Mouse (Mus musculus): ENCODE results near the gene Klk1b1. TPM values are rescaled to one million over a fixed set of nuclear protein-coding genes. Genes with fewer than 3 reads are reported as not detected.

Gene Klk1b1
- polyA plus RNA-seq (2016; fragmentation: Nextera tagmentation; extraction: Ambion mirVana): not detected in 2 replicates

GRCm38 (mm10) chr7:43966451-43966850, at the start of gene Klk1b1:
Gene Klk1b1, plus strand, starts transcription at chr7:43966751.
- Histone ChIP-seq H3K27ac (no peak within 1 kb of the TSS), H3K9me3 (no peaks in the 10 kb centered on the region), H3K4me3 (no peak within 1 kb of the TSS), H3K4me1 (replicated peaks) (no peaks in the 10 kb centered on the region), H3K27me3 (ENCODE audit: insufficient read depth, poor library complexity, severe bottlenecking) (no peaks in the 10 kb centered on the region), H3K36me3 (no peaks in the 10 kb centered on the region)
- WGBS: 68% methylated on average over 3 of the region's 3 CpGs
- DNase-seq (ENCODE audit: low spot score): no peak

- no peaks in the 10 kb centered on the region for H3K36me3 ChIP-seq
- H3K4me1 ChIP-seq (replicated peaks): no peaks in the 10 kb centered on the region
- H3K27me3 ChIP-seq (ENCODE audit: insufficient read depth, poor library complexity, severe bottlenecking): no peaks in the 10 kb centered on the region
- no peak overlapping the region for H3K4me3 ChIP-seq
- DNase-seq (ENCODE audit: low spot score): no peak
- no peak overlapping the region for H3K27ac ChIP-seq
- WGBS: 85% methylated on average over 13 of the region's 13 CpGs
- H3K9me3 ChIP-seq: no peaks in the 10 kb centered on the region
Observed at GRCm38 (mm10) chr7:43918426-43918825, 48.1 kb upstream of the Klk1b1 start.

GRCm38 (mm10) chr7:43918871-43919270, 47.7 kb upstream of the Klk1b1 start:
- Histone ChIP-seq H3K27ac (no peak overlapping the region), H3K4me1 (replicated peaks) (no peaks in the 10 kb centered on the region), H3K27me3 (ENCODE audit: insufficient read depth, poor library complexity, severe bottlenecking) (no peaks in the 10 kb centered on the region), H3K9me3 (no peaks in the 10 kb centered on the region), H3K36me3 (no peaks in the 10 kb centered on the region), H3K4me3 (no peak overlapping the region)
- DNase-seq (ENCODE audit: low spot score): no peak
- WGBS: 79% methylated on average over 8 of the region's 8 CpGs

GRCm38 (mm10) chr7:43919559-43920451, 46.7 kb upstream of the Klk1b1 start:
- Histone ChIP-seq H3K27ac (no peak overlapping the region), H3K4me1 (replicated peaks) (no peaks in the 10 kb centered on the region), H3K9me3 (no peaks in the 10 kb centered on the region), H3K36me3 (no peaks in the 10 kb centered on the region), H3K4me3 (no peak overlapping the region), H3K27me3 (ENCODE audit: insufficient read depth, poor library complexity, severe bottlenecking) (no peaks in the 10 kb centered on the region)
- peak; percentile 71 for DNase-seq (ENCODE audit: low spot score)
- 36% methylated on average over 14 of the region's 14 CpGs for WGBS

- 92% methylated on average over 3 of the region's 3 CpGs for WGBS
- Histone ChIP-seq H3K4me1 (replicated peaks) (no peaks in the 10 kb centered on the region), H3K9me3 (no peaks in the 10 kb centered on the region), H3K36me3 (no peaks in the 10 kb centered on the region), H3K4me3 (no peak overlapping the region), H3K27ac (no peak overlapping the region), H3K27me3 (ENCODE audit: insufficient read depth, poor library complexity, severe bottlenecking) (no peaks in the 10 kb centered on the region)
- DNase-seq (ENCODE audit: low spot score): no peak
Observed at GRCm38 (mm10) chr7:43920582-43920981, 46.0 kb upstream of the Klk1b1 start.

GRCm38 (mm10) chr7:43921087-43921486, 45.5 kb upstream of the Klk1b1 start:
- no peaks in the 10 kb centered on the region for H3K9me3 ChIP-seq
- WGBS: 90% methylated on average over 6 of the region's 6 CpGs
- DNase-seq (ENCODE audit: low spot score): no peak
- no peaks in the 10 kb centered on the region for H3K36me3 ChIP-seq
- no peaks in the 10 kb centered on the region for H3K27me3 ChIP-seq (ENCODE audit: insufficient read depth, poor library complexity, severe bottlenecking)
- no peak overlapping the region for H3K4me3 ChIP-seq
- no peak overlapping the region for H3K27ac ChIP-seq
- no peaks in the 10 kb centered on the region for H3K4me1 ChIP-seq (replicated peaks)

- H3K9me3 ChIP-seq: no peaks in the 10 kb centered on the region
- no peaks in the 10 kb centered on the region for H3K4me1 ChIP-seq (replicated peaks)
- no peak overlapping the region for H3K4me3 ChIP-seq
- 87% methylated on average over 2 of the region's 2 CpGs for WGBS
- DNase-seq (ENCODE audit: low spot score): no peak
- no peaks in the 10 kb centered on the region for H3K27me3 ChIP-seq (ENCODE audit: insufficient read depth, poor library complexity, severe bottlenecking)
- no peak overlapping the region for H3K27ac ChIP-seq
- H3K36me3 ChIP-seq: no peaks in the 10 kb centered on the region
Observed at GRCm38 (mm10) chr7:43921941-43922340, 44.6 kb upstream of the Klk1b1 start.

- Histone ChIP-seq H3K4me1 (replicated peaks) (no peaks in the 10 kb centered on the region), H3K4me3 (no peak overlapping the region), H3K9me3 (no peaks in the 10 kb centered on the region), H3K27me3 (ENCODE audit: insufficient read depth, poor library complexity, severe bottlenecking) (no peaks in the 10 kb centered on the region), H3K27ac (no peak overlapping the region), H3K36me3 (no peaks in the 10 kb centered on the region)
- peak; percentile 28 for DNase-seq (ENCODE audit: low spot score)
- 69% methylated on average over 5 of the region's 5 CpGs for WGBS
Observed at GRCm38 (mm10) chr7:43925985-43926384, 40.6 kb upstream of the Klk1b1 start.

GRCm38 (mm10) chr7:43928521-43928920, 38.0 kb upstream of the Klk1b1 start:
- Histone ChIP-seq H3K4me3 (no peak overlapping the region), H3K27ac (no peak overlapping the region), H3K9me3 (no peaks in the 10 kb centered on the region), H3K4me1 (replicated peaks) (no peaks in the 10 kb centered on the region), H3K36me3 (no peaks in the 10 kb centered on the region), H3K27me3 (ENCODE audit: insufficient read depth, poor library complexity, severe bottlenecking) (no peaks in the 10 kb centered on the region)
- DNase-seq (ENCODE audit: low spot score): peak; percentile 30
- 43% methylated on average over 4 of the region's 4 CpGs for WGBS

- no peaks in the 10 kb centered on the region for H3K9me3 ChIP-seq
- H3K36me3 ChIP-seq: no peaks in the 10 kb centered on the region
- H3K4me1 ChIP-seq (replicated peaks): no peaks in the 10 kb centered on the region
- H3K4me3 ChIP-seq: no peak overlapping the region
- no peak overlapping the region for H3K27ac ChIP-seq
- DNase-seq (ENCODE audit: low spot score): peak; percentile 5
- H3K27me3 ChIP-seq (ENCODE audit: insufficient read depth, poor library complexity, severe bottlenecking): no peaks in the 10 kb centered on the region
- WGBS: 67% methylated on average over 4 of the region's 4 CpGs
Observed at GRCm38 (mm10) chr7:43932337-43932736, 34.2 kb upstream of the Klk1b1 start.

GRCm38 (mm10) chr7:43933440-43933839, 33.1 kb upstream of the Klk1b1 start, which contains the start of gene Klk15:
Gene Klk15, plus strand, starts transcription at chr7:43933740.
- Histone ChIP-seq H3K27ac (no peak within 1 kb of the TSS), H3K27me3 (ENCODE audit: insufficient read depth, poor library complexity, severe bottlenecking) (no peaks in the 10 kb centered on the region), H3K4me1 (replicated peaks) (no peaks in the 10 kb centered on the region), H3K4me3 (no peak within 1 kb of the TSS), H3K9me3 (no peaks in the 10 kb centered on the region), H3K36me3 (no peaks in the 10 kb centered on the region)
- WGBS: 84% methylated on average over 3 of the region's 3 CpGs
- DNase-seq (ENCODE audit: low spot score): no peak

GRCm38 (mm10) chr7:43934747-43935146, 31.8 kb upstream of the Klk1b1 start:
- H3K4me3 ChIP-seq: no peak overlapping the region
- no peaks in the 10 kb centered on the region for H3K36me3 ChIP-seq
- WGBS: 68% methylated on average over 3 of the region's 3 CpGs
- H3K9me3 ChIP-seq: no peaks in the 10 kb centered on the region
- no peaks in the 10 kb centered on the region for H3K27me3 ChIP-seq (ENCODE audit: insufficient read depth, poor library complexity, severe bottlenecking)
- H3K27ac ChIP-seq: no peak overlapping the region
- no peak for DNase-seq (ENCODE audit: low spot score)
- H3K4me1 ChIP-seq (replicated peaks): no peaks in the 10 kb centered on the region

GRCm38 (mm10) chr7:43936551-43936950, 30.0 kb upstream of the Klk1b1 start:
- Histone ChIP-seq H3K27ac (no peak overlapping the region), H3K9me3 (no peaks in the 10 kb centered on the region), H3K27me3 (ENCODE audit: insufficient read depth, poor library complexity, severe bottlenecking) (no peaks in the 10 kb centered on the region), H3K4me1 (replicated peaks) (no peaks in the 10 kb centered on the region), H3K4me3 (no peak overlapping the region), H3K36me3 (no peaks in the 10 kb centered on the region)
- DNase-seq (ENCODE audit: low spot score): no peak
- 84% methylated on average over 14 of the region's 14 CpGs for WGBS

All from hindbrain, embryonic 10.5 days (tissue).